Mouse (Mus musculus) cortical plate, adult 2 months (tissue): ENCODE results near the gene Tbr1.

Experiments
- CTCF ChIP-seq: fragments of 200-500 bp; IDR thresholded peaks from 2 replicates; pipeline ENCODE4 v1.5.1; 2011; ENCODE audit warnings: mild to moderate bottlenecking, control low read depth, low read length; ENCODE audit not compliant: insufficient read depth; ENCODE audit errors: extremely low read depth
- POLR2A ChIP-seq: fragments of 200-500 bp; IDR thresholded peaks from 2 replicates; pipeline ENCODE4 v1.6.1; 2011; ENCODE audit warnings: mild to moderate bottlenecking, low read length, control low read depth; ENCODE audit not compliant: insufficient read depth; ENCODE audit errors: extremely low read depth

DNA sequence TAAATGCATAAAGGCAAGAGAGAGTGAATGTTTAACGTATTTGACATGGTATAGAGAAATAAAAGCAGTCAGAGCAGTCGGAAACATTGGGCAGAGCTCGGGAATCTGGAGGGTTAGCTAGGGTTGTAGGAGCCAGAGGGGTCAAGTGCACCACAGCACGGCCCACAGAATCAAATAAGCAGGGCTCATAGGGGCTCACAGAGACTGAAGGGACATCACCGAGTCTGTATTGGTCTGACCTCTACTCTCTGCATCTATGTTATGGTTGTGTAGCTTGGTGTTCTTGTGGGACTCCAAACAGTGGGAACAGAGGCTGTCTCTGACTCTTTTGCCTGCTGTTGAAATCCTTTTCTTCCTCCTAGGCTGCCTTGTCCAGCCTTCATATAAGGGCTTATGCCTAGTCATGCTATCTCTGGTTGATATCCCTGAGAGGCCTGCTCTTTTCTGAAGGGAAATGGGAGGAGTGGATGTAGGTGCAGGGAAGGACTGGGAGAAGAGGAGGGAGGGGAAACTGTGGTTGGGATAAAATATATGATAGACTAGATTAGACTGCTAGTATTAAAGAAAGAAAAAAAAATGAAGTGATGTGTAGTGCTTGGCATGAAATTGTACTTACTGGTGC lies 43.4 kb upstream of the Tbr1 start:
- TF ChIP-seq CTCF (no peak), POLR2A (no peak)
